Mouse (Mus musculus) cortical plate, adult 2 months (tissue): ENCODE measurements around the gene Smyd2. TPM values are rescaled to one million over a fixed set of nuclear protein-coding genes. Genes with fewer than 3 reads are reported as not detected.

Experiments
- H3K27ac ChIP-seq: fragments of 200-500 bp; 2 replicates; pipeline ENCODE4 v1.5.1; 2012; ENCODE audit warnings: low read length, control low read depth, inconsistent platforms; ENCODE audit not compliant: insufficient read depth
- H3K4me1 ChIP-seq: fragments of 200-500 bp; 2 replicates; pipeline ENCODE4 v1.6.1; 2011; ENCODE audit warnings: low read length; ENCODE audit not compliant: control insufficient read depth, insufficient read depth
- H3K4me3 ChIP-seq: fragments of 200-500 bp; 2 replicates; pipeline ENCODE4 v1.5.1; 2011; ENCODE audit warnings: mild to moderate bottlenecking, low read length, control low read depth; ENCODE audit not compliant: insufficient read depth
- CTCF ChIP-seq: fragments of 200-500 bp; IDR thresholded peaks from 2 replicates; pipeline ENCODE4 v1.5.1; 2011; ENCODE audit warnings: mild to moderate bottlenecking, control low read depth, low read length; ENCODE audit not compliant: insufficient read depth; ENCODE audit errors: extremely low read depth
- POLR2A ChIP-seq: fragments of 200-500 bp; IDR thresholded peaks from 2 replicates; pipeline ENCODE4 v1.6.1; 2011; ENCODE audit warnings: mild to moderate bottlenecking, low read length, control low read depth; ENCODE audit not compliant: insufficient read depth; ENCODE audit errors: extremely low read depth
- polyA plus RNA-seq: library from polyadenylated mRNA; depleted of rRNA; stranded (reverse); fragments of >200 nt; gene quantifications from 2 replicates; pipeline ENCODE4 v1.2.3, GENCODE M21; 2012

Smyd2 gene
- polyA plus RNA-seq, 1 experiment, result 126 TPM

DNA sequence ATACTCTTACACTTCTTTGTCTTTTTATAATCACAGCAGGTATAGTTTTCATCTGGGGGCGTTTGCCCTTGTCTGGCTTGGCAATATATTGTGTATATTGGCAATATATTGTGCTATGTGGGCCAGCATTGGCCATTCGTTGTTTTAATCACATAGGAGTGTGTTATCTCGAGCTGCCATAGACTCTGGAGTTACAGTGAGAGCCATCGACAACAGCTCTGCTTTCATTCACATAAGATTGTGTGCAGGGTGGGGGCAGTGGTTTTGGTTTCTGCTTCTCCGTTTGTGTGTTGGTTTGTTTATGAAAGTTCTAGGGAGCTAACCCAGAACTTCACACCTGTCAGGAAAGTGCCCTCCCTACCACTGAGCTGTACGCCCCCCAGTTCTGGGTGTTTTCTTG is 55.5 kb downstream of the Smyd2 start:
- Histone ChIP-seq H3K4me1 (no peaks in the 10 kb centered on the region), H3K27ac (no peak overlapping the region), H3K4me3 (no peak overlapping the region)
- TF ChIP-seq CTCF (no peak), POLR2A (no peak)

DNA sequence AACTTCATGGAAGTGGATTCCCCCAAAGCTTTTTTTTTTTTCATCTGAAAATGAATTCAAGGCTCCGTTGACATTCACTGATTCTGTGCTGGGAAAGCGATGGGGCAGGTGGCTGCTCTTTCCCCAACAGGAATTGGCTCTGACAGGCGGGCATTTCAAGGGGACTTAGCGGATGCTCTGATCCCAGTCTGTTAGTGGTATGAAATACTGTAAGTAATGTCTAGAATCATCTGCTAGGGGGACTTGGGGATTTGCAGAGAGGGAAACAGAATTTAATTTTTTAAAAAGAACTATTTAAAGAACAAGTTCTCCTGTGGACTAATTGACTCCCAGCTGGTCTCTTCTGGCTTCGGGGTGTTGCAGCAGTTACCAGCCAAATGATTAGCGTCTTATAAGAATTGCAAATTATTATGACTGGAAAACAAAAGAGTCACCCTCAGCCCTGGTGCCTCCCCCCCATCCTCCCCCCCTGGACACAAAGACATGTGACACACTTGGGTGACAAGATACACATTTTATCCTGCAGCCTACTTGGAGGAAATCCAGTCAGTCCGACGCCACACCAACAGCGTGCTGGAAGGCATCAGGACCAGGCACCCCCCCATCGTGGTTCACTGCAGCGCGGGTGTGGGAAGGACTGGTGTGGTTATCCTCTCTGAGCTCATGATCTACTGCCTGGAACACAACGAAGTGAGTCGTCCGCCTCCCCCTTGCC is 57.2 kb downstream of the Smyd2 start:
- H3K4me1 ChIP-seq, result no peaks in the 10 kb centered on the region
- no peak overlapping the region for H3K27ac ChIP-seq
- H3K4me3 ChIP-seq, result no peak overlapping the region
- TF ChIP-seq CTCF (no peak), POLR2A (no peak)

DNA sequence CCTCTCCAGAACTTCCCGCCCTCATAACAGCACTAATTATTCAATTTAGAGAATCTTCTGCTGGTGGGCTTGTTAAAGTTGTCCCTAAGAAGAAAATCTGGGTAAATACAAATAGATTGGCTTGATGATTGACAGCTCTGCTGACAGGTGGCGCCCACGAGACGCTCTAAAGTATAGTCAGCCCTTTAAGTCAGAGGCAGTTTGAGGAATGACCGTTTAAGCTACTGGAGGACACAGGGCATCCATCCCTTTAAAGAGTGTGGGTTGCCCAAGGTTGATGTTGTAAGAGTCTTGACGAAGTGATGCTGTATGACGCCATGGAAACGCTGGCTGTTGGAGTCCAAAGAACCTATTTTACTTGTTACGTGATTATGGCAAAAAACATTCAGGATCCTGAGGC is 57.9 kb downstream of the Smyd2 start:
- TF ChIP-seq POLR2A (no peak), CTCF (no peak)
- Histone ChIP-seq H3K27ac (no peak overlapping the region), H3K4me3 (no peak overlapping the region), H3K4me1 (no peaks in the 10 kb centered on the region)

DNA sequence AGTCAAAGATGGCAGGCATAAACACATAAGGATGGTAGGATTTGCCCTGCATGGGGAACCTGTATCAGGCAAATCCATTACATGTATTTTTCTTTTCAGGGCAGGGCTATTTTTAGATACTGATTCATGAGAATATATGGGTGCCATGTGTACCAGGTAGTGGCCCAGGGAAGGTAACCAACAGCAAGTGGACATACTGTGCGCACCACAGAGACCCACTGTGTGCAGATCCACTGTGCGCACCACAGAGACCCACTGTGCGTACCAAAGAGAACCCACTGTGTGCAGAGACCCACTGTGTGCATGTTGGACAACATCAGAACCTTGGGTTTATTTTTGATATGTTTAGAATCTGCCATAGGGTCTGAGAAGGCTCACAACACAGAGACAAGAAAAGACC is 58.4 kb downstream of the Smyd2 start:
- TF ChIP-seq CTCF (no peak), POLR2A (no peak)
- Histone ChIP-seq H3K27ac (no peak overlapping the region), H3K4me3 (no peak overlapping the region), H3K4me1 (no peaks in the 10 kb centered on the region)

DNA sequence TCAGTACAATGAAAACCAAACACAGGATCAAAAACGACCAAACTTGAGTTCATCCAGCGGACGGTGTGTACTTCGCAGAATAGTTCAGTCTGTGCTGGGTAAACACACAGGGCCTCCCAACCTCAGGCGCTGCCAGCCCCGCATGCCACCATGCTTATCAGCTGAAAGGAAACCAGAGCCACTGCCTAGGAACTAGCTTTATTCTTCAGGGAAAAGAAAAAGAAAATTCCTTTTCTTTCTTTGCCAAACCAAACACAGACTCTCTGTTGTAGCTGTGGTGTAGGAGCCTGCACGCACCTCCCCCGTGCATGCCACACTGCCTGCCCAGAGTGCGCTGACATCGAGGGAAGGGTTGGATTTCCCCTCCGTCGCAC is 61.2 kb downstream of the Smyd2 start:
- TF ChIP-seq CTCF, result no peak
- TF ChIP-seq POLR2A, result no peak
- no peak overlapping the region for H3K27ac ChIP-seq
- H3K4me3 ChIP-seq, result no peak overlapping the region
- no peaks in the 10 kb centered on the region for H3K4me1 ChIP-seq

DNA sequence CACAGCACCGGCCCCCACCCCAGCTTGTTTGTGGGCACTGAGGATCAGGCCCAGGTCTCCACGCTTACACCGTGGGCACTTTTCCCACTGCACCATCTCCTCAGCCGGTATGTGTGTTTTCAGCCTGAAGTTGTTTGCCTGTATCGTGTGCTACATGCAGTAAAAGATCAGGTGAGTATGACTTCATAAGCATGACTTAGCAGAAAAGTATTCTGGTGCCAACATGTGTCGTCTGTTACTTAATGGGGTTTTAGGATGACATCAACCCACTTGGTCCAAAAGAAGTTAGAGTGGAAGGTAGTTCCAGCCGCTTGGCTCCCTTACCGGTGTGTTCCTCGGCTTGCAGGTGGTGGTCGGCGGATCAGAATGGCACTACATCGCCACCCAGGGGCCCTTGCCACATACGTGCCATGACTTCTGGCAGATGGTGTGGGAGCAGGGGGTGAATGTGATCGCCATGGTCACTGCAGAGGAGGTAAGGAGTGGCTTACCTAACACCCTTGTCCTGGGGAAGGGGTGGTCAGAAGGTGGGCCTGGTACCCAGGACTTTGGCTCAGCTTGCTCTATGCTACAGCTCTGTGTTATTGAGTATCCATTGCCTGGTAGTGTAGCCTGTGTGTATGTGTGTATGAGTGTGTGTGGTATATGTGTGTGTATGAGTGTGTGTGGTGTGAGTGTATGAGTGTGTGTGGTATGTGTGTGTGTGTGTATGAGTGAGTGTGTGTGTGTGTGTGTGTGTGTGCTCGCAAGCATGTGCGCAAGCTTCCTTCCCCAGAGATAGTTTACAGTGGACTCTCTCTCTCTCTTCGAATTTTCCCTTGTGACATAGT is 61.8 kb downstream of the Smyd2 start:
- Histone ChIP-seq H3K4me1 (no peaks in the 10 kb centered on the region), H3K27ac (no peak overlapping the region)
- TF ChIP-seq POLR2A (no peak), CTCF (no peak)

DNA sequence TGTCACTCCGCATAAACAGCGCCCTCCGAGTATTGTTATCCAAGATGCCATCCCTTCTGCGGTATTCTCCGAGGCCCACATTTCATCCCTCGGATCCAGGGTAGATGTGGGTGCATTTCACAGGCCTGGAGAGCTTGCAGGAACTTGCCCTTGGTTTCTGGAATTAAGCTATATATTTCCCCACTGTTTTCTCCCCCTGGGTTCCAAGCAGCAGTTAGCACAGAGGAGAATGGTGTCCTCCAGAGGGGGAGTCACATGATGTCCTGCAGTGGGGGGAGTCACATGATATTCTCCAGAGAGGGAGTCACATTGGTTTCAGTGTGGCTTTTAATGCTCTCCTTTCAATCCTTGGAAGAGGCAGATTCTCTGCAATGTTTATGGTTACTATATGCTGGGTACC is 63.8 kb downstream of the Smyd2 start:
- no peak for TF ChIP-seq POLR2A
- TF ChIP-seq CTCF, result no peak
- Histone ChIP-seq H3K4me3 (no peak overlapping the region), H3K27ac (no peak overlapping the region), H3K4me1 (no peaks in the 10 kb centered on the region)

More for the DNA sequence above, 61.8 kb downstream of the Smyd2 start:
- no peak overlapping the region for H3K4me3 ChIP-seq

DNA sequence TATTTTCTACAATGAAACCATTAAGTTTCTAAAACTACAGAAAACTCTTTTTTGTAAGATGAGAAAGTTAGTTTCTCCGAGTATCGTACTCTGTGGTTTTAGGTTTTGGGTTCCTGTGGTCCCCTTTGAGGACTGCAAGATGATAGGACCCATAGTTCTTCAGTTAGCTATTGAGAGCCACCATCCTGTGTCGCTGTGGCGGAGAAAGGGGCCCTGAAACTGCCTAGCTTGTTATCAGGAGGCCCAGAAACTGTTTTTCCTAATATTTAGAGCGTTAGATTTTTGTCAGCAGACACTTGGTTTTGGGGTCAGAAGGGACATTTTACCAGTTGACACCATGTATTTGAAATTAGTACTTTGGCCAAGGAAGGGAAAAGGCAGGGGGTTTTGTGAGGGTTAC is 66.4 kb downstream of the Smyd2 start:
- no peak overlapping the region for H3K27ac ChIP-seq
- TF ChIP-seq CTCF, result no peak
- TF ChIP-seq POLR2A, result no peak

DNA sequence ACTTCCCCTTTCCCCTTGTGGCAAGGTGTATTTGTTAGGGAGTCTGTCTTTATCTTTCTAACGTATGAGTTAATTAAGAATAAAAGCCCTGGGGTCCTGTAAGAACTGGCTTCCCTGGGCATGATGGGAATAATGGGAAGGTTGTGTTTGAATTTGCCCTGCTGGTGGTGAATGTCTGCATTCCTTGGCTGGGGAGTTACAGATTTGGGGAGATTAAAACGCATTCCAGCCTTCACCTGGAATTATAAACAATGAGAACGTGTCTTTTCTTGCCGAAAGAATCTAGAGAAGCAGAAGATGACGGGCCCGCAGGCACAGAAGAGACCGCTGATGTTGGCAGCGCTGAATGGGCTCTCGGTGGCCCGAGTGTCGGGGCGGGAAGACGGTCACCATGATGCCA is 67.5 kb downstream of the Smyd2 start:
- TF ChIP-seq POLR2A (no peak), CTCF (no peak)
- H3K27ac ChIP-seq, result no peak overlapping the region
- no peak overlapping the region for H3K4me3 ChIP-seq

More for the DNA sequence above, 66.4 kb downstream of the Smyd2 start:
- H3K4me1 ChIP-seq, result no peaks in the 10 kb centered on the region
- H3K4me3 ChIP-seq, result no peak overlapping the region

DNA sequence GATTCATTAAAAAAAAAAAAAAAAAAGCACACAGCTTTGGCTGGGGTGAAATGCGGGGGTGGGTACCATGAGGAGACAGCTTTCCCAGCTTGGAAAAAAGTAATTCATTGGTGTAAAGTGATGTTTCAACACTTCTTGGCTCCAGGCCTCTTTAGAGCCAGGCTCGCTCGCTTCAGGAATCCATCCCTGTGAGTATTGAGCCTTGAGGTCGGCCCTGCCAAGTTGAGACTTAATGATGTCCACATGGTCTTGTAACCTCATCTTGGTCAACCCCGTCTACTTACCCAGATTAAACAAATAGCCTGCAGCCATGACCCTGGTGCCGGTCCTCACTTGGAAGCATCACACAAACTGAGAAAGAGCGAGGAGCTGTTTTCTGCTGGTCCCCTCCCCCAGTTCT is 69.7 kb downstream of the Smyd2 start:
- no peak for TF ChIP-seq CTCF
- TF ChIP-seq POLR2A, result no peak
- no peak overlapping the region for H3K27ac ChIP-seq
- no peaks in the 10 kb centered on the region for H3K4me1 ChIP-seq
- no peak overlapping the region for H3K4me3 ChIP-seq

More for the DNA sequence above, 67.5 kb downstream of the Smyd2 start:
- H3K4me1 ChIP-seq, result no peaks in the 10 kb centered on the region
